Mouse (Mus musculus) left cerebral cortex, adult 2 months (tissue): ENCODE measurements around the gene Rara. TPM values are rescaled to one million over a fixed set of nuclear protein-coding genes. Genes with fewer than 3 reads are reported as not detected.
A peak's percentile ranks its signal among the peaks of the same experiment; 100 is the strongest.
"Not testable (repeated sequence)": the region's sequence is repeated elsewhere in the genome, so short reads cannot be mapped to it uniquely, and the experiment has no call there.

Source experiments
- DNase-seq, 2 experiments: peaks; one replicate each; pipeline ENCODE4 v3.0.0; 2021 to 2022; ENCODE audit warnings: low spot score in 2 of 2, mixed read lengths in 1 of 2; ENCODE audit errors: extremely low spot score in 1 of 2
- H3K27ac ChIP-seq: fragments of 200-600 bp; 2 replicates; pipeline ENCODE4 v1.8.1; 2022
- H3K4me3 ChIP-seq: fragments of 200-600 bp; 2 replicates; pipeline ENCODE4 v1.8.1; 2022
- CTCF ChIP-seq: fragments of 200-600 bp; IDR thresholded peaks from 2 replicates; pipeline ENCODE4 v1.8.1; 2022; ENCODE audit warnings: antibody characterized with exemption, mild to moderate bottlenecking, moderate library complexity
- intact Hi-C: fragments of 180-260 bp; cut with DNase I; formaldehyde crosslinking; loops from one replicate; pipeline ENCODE4 v1.15.1; 2025
- total RNA-seq, 2 experiments: library from RNA; stranded (reverse); gene quantifications; 2 replicates each; pipeline ENCODE4 v1.2.3; 2021

The Rara gene
- total RNA-seq, 2 experiments from 2014 or later, result 14.0 to 18.7 TPM

GRCm38 (mm10) chr11:98907437-98908173 is 20.0 kb upstream of the Rara start, which contains the start of gene Cdc6:
TSS of gene Cdc6 (plus strand) at chr11:98907801.
- H3K27ac ChIP-seq, result no peak within 1 kb of the TSS
- no peak for TF ChIP-seq CTCF
- intact Hi-C loops, result loop anchor here (2.0 to 5.0 kb wide), 2 partner anchors 120 to 209 kb away; no protein-coding TSS in a partner anchor

GRCm38 (mm10) chr11:98909654-98910053 is 18.0 kb upstream of the Rara start:
- intact Hi-C loops, result loop anchor here (1.0 to 5.0 kb wide), 3 partner anchors 50 to 211 kb away; no protein-coding TSS in a partner anchor
- H3K27ac ChIP-seq, result no peak overlapping the region
- no peak overlapping the region for H3K4me3 ChIP-seq
- peak; percentile 60 to 74 for DNase-seq
- TF ChIP-seq CTCF, result peak; percentile 77

More at GRCm38 (mm10) chr11:98907437-98908173, 20.0 kb upstream of the Rara start, which contains the start of gene Cdc6:
- H3K4me3 ChIP-seq, result peak within 1 kb of the TSS; percentile 47
- peak; percentile 88 to 91 for DNase-seq

- H3K27ac ChIP-seq, result no peak overlapping the region
- intact Hi-C loops, result no loop called here
- no peak for TF ChIP-seq CTCF
- DNase-seq, result no peak
- no peak overlapping the region for H3K4me3 ChIP-seq
Observed at GRCm38 (mm10) chr11:98910415-98910814, 17.2 kb upstream of the Rara start.

GRCm38 (mm10) chr11:98911498-98911897 is 16.1 kb upstream of the Rara start:
- no peak overlapping the region for H3K27ac ChIP-seq
- DNase-seq, result no peak
- intact Hi-C loops, result no loop called here
- no peak for TF ChIP-seq CTCF
- no peak overlapping the region for H3K4me3 ChIP-seq

- intact Hi-C loops, result no loop called here
Observed at GRCm38 (mm10) chr11:98914196-98914595, 13.4 kb upstream of the Rara start.

GRCm38 (mm10) chr11:98916376-98916775 is 11.2 kb upstream of the Rara start:
- intact Hi-C loops, DNase-seq, H3K27ac ChIP-seq, H3K4me3 ChIP-seq: not testable (repeated sequence)
- TF ChIP-seq CTCF, result peak; percentile 33

More at GRCm38 (mm10) chr11:98914196-98914595, 13.4 kb upstream of the Rara start:
- no peak for TF ChIP-seq CTCF
- no peak overlapping the region for H3K4me3 ChIP-seq
- no peak for DNase-seq
- no peak overlapping the region for H3K27ac ChIP-seq

GRCm38 (mm10) chr11:98917428-98918005 is 10.1 kb upstream of the Rara start:
- no peak overlapping the region for H3K4me3 ChIP-seq
- intact Hi-C loops, result no loop called here
- H3K27ac ChIP-seq, result no peak overlapping the region
- DNase-seq, result no peak
- TF ChIP-seq CTCF, result no peak

GRCm38 (mm10) chr11:98918231-98918630 is 9.4 kb upstream of the Rara start:
- intact Hi-C loops, result no loop called here
- no peak for TF ChIP-seq CTCF
- DNase-seq, result no peak
- H3K27ac ChIP-seq, result no peak overlapping the region
- H3K4me3 ChIP-seq, result no peak overlapping the region

GRCm38 (mm10) chr11:98919009-98919408 is 8.6 kb upstream of the Rara start:
- H3K27ac ChIP-seq, result no peak overlapping the region
- no peak overlapping the region for H3K4me3 ChIP-seq
- no peak for DNase-seq
- no peak for TF ChIP-seq CTCF
- intact Hi-C loops, result no loop called here

- intact Hi-C loops, result loop anchor here (1.0 to 5.0 kb wide), 3 partner anchors 50 to 227 kb away; no protein-coding TSS in a partner anchor
- not testable (repeated sequence) for H3K4me3 ChIP-seq, DNase-seq
Observed at GRCm38 (mm10) chr11:98921813-98922212, 5.8 kb upstream of the Rara start.

GRCm38 (mm10) chr11:98922307-98922706 is 5.3 kb upstream of the Rara start:
- intact Hi-C loops, result loop anchor here (1.0 to 5.0 kb wide), 3 partner anchors 50 to 226 kb away; no protein-coding TSS in a partner anchor
- DNase-seq, result peak in 1 of 2 experiments; percentile 65
- H3K4me3 ChIP-seq, H3K27ac ChIP-seq: not testable (repeated sequence)
- TF ChIP-seq CTCF, result peak; percentile 72

More at GRCm38 (mm10) chr11:98921813-98922212, 5.8 kb upstream of the Rara start:
- H3K27ac ChIP-seq, result not testable (repeated sequence)

GRCm38 (mm10) chr11:98922851-98923711 is 4.5 kb upstream of the Rara start:
- DNase-seq, H3K4me3 ChIP-seq, H3K27ac ChIP-seq: not testable (repeated sequence)
- intact Hi-C loops, result loop anchor here (1.0 to 5.0 kb wide), 3 partner anchors 49 to 226 kb away; no protein-coding TSS in a partner anchor
